ENCODE assay signal across 8 mouse cellular contexts in genomic region chr17:10334957-10335690, GRCm38 (mm10). TPM values are rescaled to one million over a fixed set of nuclear protein-coding genes. Genes with fewer than 3 reads are reported as not detected.
DNase-seq lines count a peak whose midpoint lies in the region; ATAC-seq lines count a peak whose summit lies in the region.

No protein-coding gene starts in this region.

- WGBS in forebrain, embryonic 10.5 days: under 1% methylated on average over 31 of the region's 31 CpGs
- WGBS in heart, embryonic 11.5 days (ENCODE audit: insufficient replicate concordance): 1% methylated on average over 31 of the region's 31 CpGs
- WGBS in limb, embryonic 12.5 days: under 1% methylated on average over 31 of the region's 31 CpGs
- under 1% methylated on average over 31 of the region's 31 CpGs for WGBS in midbrain, embryonic 11.5 days
- 1% methylated on average over 31 of the region's 31 CpGs for WGBS in stomach, embryonic 15.5 days

- peak overlapping the region; percentile 96 for H3K27ac ChIP-seq in forebrain, embryonic 10.5 days
- peak overlapping the region; percentile 96 for H3K27ac ChIP-seq in heart, embryonic 11.5 days (ENCODE audit: low read depth, low read length)
- H3K27ac ChIP-seq in limb, embryonic 12.5 days: peak overlapping the region; percentile 93
- H3K27ac ChIP-seq in midbrain, embryonic 11.5 days (ENCODE audit: low read depth, low read length): peak overlapping the region; percentile 97
- H3K27ac ChIP-seq in stomach, embryonic 15.5 days: peak overlapping the region; percentile 79

- H3K36me3 ChIP-seq in forebrain, embryonic 10.5 days (replicated peaks): peaks cover 5% of the 10 kb centered on the region; the same call in 1 of the 2 replicates
- H3K36me3 ChIP-seq in heart, embryonic 11.5 days (ENCODE audit: control insufficient read depth, insufficient read depth, low read length): peaks cover 2% of the 10 kb centered on the region; the same call in 1 of the 2 replicates
- H3K36me3 ChIP-seq in limb, embryonic 12.5 days: no peaks in the 10 kb centered on the region
- no peaks in the 10 kb centered on the region for H3K36me3 ChIP-seq in midbrain, embryonic 11.5 days (ENCODE audit: control insufficient read depth, insufficient read depth, low read length)
- no peaks in the 10 kb centered on the region for H3K36me3 ChIP-seq in stomach, embryonic 15.5 days

- H3K4me1 ChIP-seq in forebrain, embryonic 10.5 days: peaks cover 51% of the 10 kb centered on the region
- H3K4me1 ChIP-seq in heart, embryonic 11.5 days (ENCODE audit: control insufficient read depth, insufficient read depth, low read length): peaks cover 33% of the 10 kb centered on the region
- H3K4me1 ChIP-seq in limb, embryonic 12.5 days (replicated peaks): peaks cover 17% of the 10 kb centered on the region
- peaks cover 40% of the 10 kb centered on the region for H3K4me1 ChIP-seq in midbrain, embryonic 11.5 days (ENCODE audit: control insufficient read depth, insufficient read depth, low read length)
- H3K4me1 ChIP-seq in stomach, embryonic 15.5 days: 0 out of 2 replicates have a peak, but pooled peaks cover 4% of the 10 kb centered on the region

- ATAC-seq in CD4-positive, CD25-positive, alpha-beta regulatory T cell, adult 4 months: no peak
- ATAC-seq in heart, embryonic 11.5 days (replicated peaks; ENCODE audit: insufficient number of reproducible peaks, low FRiP score, low TSS enrichment): peak; percentile 80; the same call in 1 of the 2 replicates
- ATAC-seq in limb, embryonic 12.5 days (ENCODE audit: insufficient number of reproducible peaks, insufficient read depth, low FRiP score, low TSS enrichment, low read depth): peak; percentile 82
- ATAC-seq in midbrain, embryonic 11.5 days (ENCODE audit: low FRiP score): peak; percentile 95
- peak; percentile 70; the same call in 1 of the 2 replicates for ATAC-seq in stomach, embryonic 15.5 days (ENCODE audit: insufficient read depth, low FRiP score, low read depth)

- DNase-seq in CD4-positive, CD25-positive, alpha-beta regulatory T cell, adult 2 months (ENCODE audit: low read depth, low spot score): peak; percentile 14
- peak; percentile 90 for DNase-seq in forebrain, embryonic 10.5 days (ENCODE audit: extremely low spot score, low spot score)
- peak; percentile 82 for DNase-seq in kidney, adult 9 months
- DNase-seq in midbrain, embryonic 11.5 days (ENCODE audit: low spot score, missing footprints): peak; percentile 98

- H3K4me3 ChIP-seq in forebrain, embryonic 10.5 days: peak overlapping the region; percentile 52
- H3K4me3 ChIP-seq in heart, embryonic 11.5 days (ENCODE audit: low read depth, low read length): peak overlapping the region; percentile 41
- peak overlapping the region; percentile 44 for H3K4me3 ChIP-seq in limb, embryonic 12.5 days (replicated peaks)
- peak overlapping the region; percentile 25 for H3K4me3 ChIP-seq in midbrain, embryonic 11.5 days (ENCODE audit: low read depth, low read length)
- peak overlapping the region; percentile 42 for H3K4me3 ChIP-seq in stomach, embryonic 15.5 days (replicated peaks)

- H3K4me2 ChIP-seq in heart, embryonic 11.5 days: peak overlapping the region; percentile 81
- peak overlapping the region; percentile 74 for H3K4me2 ChIP-seq in limb, embryonic 12.5 days
- peak overlapping the region; percentile 47 for H3K4me2 ChIP-seq in midbrain, embryonic 11.5 days
- peak overlapping the region; percentile 70 for H3K4me2 ChIP-seq in stomach, embryonic 15.5 days

- no peaks in the 10 kb centered on the region for H3K27me3 ChIP-seq in forebrain, embryonic 10.5 days (ENCODE audit: poor library complexity, severe bottlenecking)
- no peaks in the 10 kb centered on the region for H3K27me3 ChIP-seq in heart, embryonic 11.5 days (ENCODE audit: control insufficient read depth, insufficient read depth, low read length)
- no peaks in the 10 kb centered on the region for H3K27me3 ChIP-seq in limb, embryonic 12.5 days
- H3K27me3 ChIP-seq in midbrain, embryonic 11.5 days (ENCODE audit: control insufficient read depth, insufficient read depth, low read length): no peaks in the 10 kb centered on the region
- no peaks in the 10 kb centered on the region for H3K27me3 ChIP-seq in stomach, embryonic 15.5 days (replicated peaks)

- no peaks in the 10 kb centered on the region for H3K9me3 ChIP-seq in forebrain, embryonic 10.5 days
- H3K9me3 ChIP-seq in heart, embryonic 11.5 days (replicated peaks; ENCODE audit: control insufficient read depth, low read length): no peaks in the 10 kb centered on the region
- no peaks in the 10 kb centered on the region for H3K9me3 ChIP-seq in limb, embryonic 12.5 days
- no peaks in the 10 kb centered on the region for H3K9me3 ChIP-seq in midbrain, embryonic 11.5 days (ENCODE audit: control insufficient read depth, low read length)
- no peaks in the 10 kb centered on the region for H3K9me3 ChIP-seq in stomach, embryonic 15.5 days

- H3K9ac ChIP-seq in heart, embryonic 11.5 days (ENCODE audit: low read depth, low read length): peak overlapping the region; percentile 91
- peak overlapping the region; percentile 72 for H3K9ac ChIP-seq in limb, embryonic 12.5 days (replicated peaks)
- H3K9ac ChIP-seq in midbrain, embryonic 11.5 days (ENCODE audit: low read length): peak overlapping the region; percentile 74
- H3K9ac ChIP-seq in stomach, embryonic 15.5 days: peak overlapping the region; percentile 22; the same call in 1 of the 2 replicates

RNA-seq across cellular contexts. Expression of gene Qk, which starts 15.5 kb away (rescaled TPM):
- polyA plus RNA-seq in CD4-positive, CD25-positive, alpha-beta regulatory T cell, adult 4 months (2017; shearing (Covaris generic)): 10 to 100 TPM in 1 of 2 experiments, 1 to 10 TPM in 1; 9.8 to 16.3 TPM
- polyA plus RNA-seq in forebrain, embryonic 10.5 days (2016; fragmentation: Nextera tagmentation; extraction: Ambion mirVana): 40.5 and 47.0 TPM in 2 replicates
- polyA plus RNA-seq in heart, embryonic 11.5 days (2014; fragmentation: Nextera tagmentation; extraction: Ambion mirVana): 52.6 and 60.6 TPM in 2 replicates
- 27.8 and 30.5 TPM in 2 replicates for polyA plus RNA-seq in limb, embryonic 12.5 days (2016; fragmentation: Nextera tagmentation; extraction: Ambion mirVana)
- polyA plus RNA-seq in midbrain, embryonic 11.5 days (2014; fragmentation: Nextera tagmentation; extraction: Ambion mirVana): 63.2 and 73.7 TPM in 2 replicates
- polyA plus RNA-seq in stomach, embryonic 15.5 days (2015; fragmentation: Nextera tagmentation; extraction: Ambion mirVana): 17.2 and 19.1 TPM in 2 replicates

Comparison
In these comparisons a context has a peak if more than half of its experiments do, and no peak if none do; other contexts are left out.
1. DNase-seq: peak in every context shown above with its lines; median percentile 98 in midbrain, embryonic 11.5 days; 90 in forebrain, embryonic 10.5 days; 82 in kidney, adult 9 months; 14 in CD4-positive, CD25-positive, alpha-beta regulatory T cell, adult 2 months.
2. H3K9ac ChIP-seq: peak in every context shown above with its lines; median percentile 91 in heart, embryonic 11.5 days; 74 in midbrain, embryonic 11.5 days; 72 in limb, embryonic 12.5 days; 22 in stomach, embryonic 15.5 days.